Mouse (Mus musculus): ENCODE results near the gene Zfp423. TPM values are rescaled to one million over a fixed set of nuclear protein-coding genes. Genes with fewer than 3 reads are reported as not detected.

Gene Zfp423
- polyA plus RNA-seq, 1 experiment from 2014 or later = 22.0 TPM

DNA sequence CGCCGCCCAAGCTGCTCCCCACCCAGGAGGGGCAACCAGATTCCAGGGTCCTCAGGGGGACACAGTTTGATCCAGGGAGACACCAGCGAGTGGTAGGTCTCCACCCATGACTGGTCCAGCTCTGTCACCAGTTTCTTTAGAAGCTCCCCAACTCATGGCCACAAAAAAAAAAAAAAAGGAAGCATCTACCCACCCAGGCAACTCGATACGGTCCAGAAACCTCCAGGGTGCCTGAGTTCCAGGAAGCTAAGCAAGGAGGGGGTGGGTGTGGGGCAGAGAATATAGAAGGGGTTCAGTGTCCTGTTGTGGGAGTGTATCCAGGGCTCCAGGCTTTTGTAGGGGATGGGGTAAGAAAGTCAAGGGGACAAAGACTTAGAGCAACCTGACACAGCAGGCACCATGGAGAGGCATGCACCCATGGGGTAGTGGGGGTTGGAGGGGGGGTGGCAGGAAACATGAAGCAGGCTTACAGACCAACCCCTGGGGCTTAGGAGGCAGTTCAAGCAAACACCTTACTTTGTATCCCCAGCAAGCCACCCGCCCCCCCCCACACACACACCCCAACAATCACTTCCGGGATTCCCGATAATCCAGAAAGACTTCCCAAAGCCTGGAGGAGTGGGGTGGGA lies 20.0 kb downstream of the Zfp423 start:
- peaks cover 78% of the 10 kb centered on the region for H3K4me1 ChIP-seq
- no peaks in the 10 kb centered on the region for H3K9me3 ChIP-seq
- peak overlapping the region; percentile 89 for H3K27ac ChIP-seq (replicated peaks)
- H3K36me3 ChIP-seq (replicated peaks) = 0 out of 2 replicates have a peak, but pooled peaks cover 7% of the 10 kb centered on the region
- 11% methylated on average over 8 of the region's 8 CpGs for WGBS
- H3K4me3 ChIP-seq = peak overlapping the region; percentile 55
- no peak for DNase-seq (ENCODE audit: low spot score)
- no peaks in the 10 kb centered on the region for H3K27me3 ChIP-seq (replicated peaks; ENCODE audit: low read depth, poor library complexity, severe bottlenecking)

- Histone ChIP-seq H3K27me3 (replicated peaks; ENCODE audit: low read depth, poor library complexity, severe bottlenecking) (no peaks in the 10 kb centered on the region), H3K4me1 (peaks cover 78% of the 10 kb centered on the region), H3K4me3 (peak overlapping the region; percentile 55), H3K36me3 (replicated peaks) (0 out of 2 replicates have a peak, but pooled peaks cover 7% of the 10 kb centered on the region), H3K27ac (replicated peaks) (peak overlapping the region; percentile 89), H3K9me3 (no peaks in the 10 kb centered on the region)
- peak; percentile 89 for DNase-seq (ENCODE audit: low spot score)
- 1% methylated on average over 20 of the region's 20 CpGs for WGBS
Measured at GRCm38 (mm10) chr8:87938351-87939232, 20.8 kb downstream of the Zfp423 start.

DNA sequence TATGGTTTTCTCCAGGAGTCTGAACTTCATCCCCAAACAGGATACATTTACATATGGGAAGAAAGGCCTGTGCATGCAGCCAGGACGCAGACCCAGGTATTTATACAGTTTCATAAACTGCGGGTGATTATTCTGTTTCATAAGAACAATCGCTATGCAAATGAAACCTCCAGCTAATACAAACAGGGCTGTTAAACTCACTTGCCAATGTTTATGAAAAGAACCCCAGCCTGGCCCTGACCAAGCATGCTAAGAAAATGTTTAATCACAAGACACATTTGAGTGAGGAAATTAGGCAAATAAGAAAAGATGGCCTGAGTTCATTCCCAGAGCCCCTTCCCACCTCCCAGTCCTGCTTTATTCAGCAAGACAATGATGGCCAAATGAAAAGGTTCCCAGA lies 22.2 kb downstream of the Zfp423 start:
- 79% methylated on average over 3 of the region's 3 CpGs for WGBS
- H3K27ac ChIP-seq (replicated peaks) = no peak overlapping the region
- 0 out of 2 replicates have a peak, but pooled peaks cover 2% of the 10 kb centered on the region for H3K36me3 ChIP-seq (replicated peaks)
- H3K4me3 ChIP-seq = no peak overlapping the region
- H3K4me1 ChIP-seq = peaks cover 79% of the 10 kb centered on the region
- no peaks in the 10 kb centered on the region for H3K27me3 ChIP-seq (replicated peaks; ENCODE audit: low read depth, poor library complexity, severe bottlenecking)
- H3K9me3 ChIP-seq = no peaks in the 10 kb centered on the region
- DNase-seq (ENCODE audit: low spot score) = no peak

GRCm38 (mm10) chr8:87935088-87935680 lies 24.2 kb downstream of the Zfp423 start:
- Histone ChIP-seq H3K36me3 (replicated peaks) (no peaks in the 10 kb centered on the region), H3K27ac (replicated peaks) (no peak overlapping the region), H3K4me1 (peaks cover 85% of the 10 kb centered on the region), H3K4me3 (no peak overlapping the region), H3K27me3 (replicated peaks; ENCODE audit: low read depth, poor library complexity, severe bottlenecking) (no peaks in the 10 kb centered on the region), H3K9me3 (no peaks in the 10 kb centered on the region)
- DNase-seq (ENCODE audit: low spot score) = no peak
- 90% methylated on average over 6 of the region's 6 CpGs for WGBS

DNA sequence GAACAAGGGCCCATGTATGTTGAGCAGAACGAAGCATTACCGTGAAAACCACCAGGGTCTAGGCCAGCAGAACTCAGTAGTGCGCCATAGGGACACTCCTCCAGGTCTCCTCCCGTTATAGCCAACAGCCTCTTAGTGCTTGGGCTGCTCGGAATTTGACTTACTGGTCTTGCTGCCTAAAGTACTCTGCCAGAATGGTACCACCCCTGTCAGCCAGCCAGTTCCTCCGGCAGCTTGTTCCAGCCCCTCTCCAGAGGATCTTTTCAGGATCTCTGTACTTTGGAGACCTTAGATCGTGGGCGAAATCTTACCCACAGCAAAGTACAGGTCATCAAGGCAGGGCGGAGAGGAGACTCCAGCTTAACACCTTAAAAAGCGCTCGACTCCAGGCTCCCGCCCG lies 25.2 kb downstream of the Zfp423 start:
- no peaks in the 10 kb centered on the region for H3K9me3 ChIP-seq
- no peaks in the 10 kb centered on the region for H3K36me3 ChIP-seq (replicated peaks)
- H3K27me3 ChIP-seq (replicated peaks; ENCODE audit: low read depth, poor library complexity, severe bottlenecking) = no peaks in the 10 kb centered on the region
- H3K27ac ChIP-seq (replicated peaks) = peak overlapping the region; percentile 84
- WGBS = 64% methylated on average over 13 of the region's 13 CpGs
- peaks cover 83% of the 10 kb centered on the region for H3K4me1 ChIP-seq
- DNase-seq (ENCODE audit: low spot score) = no peak
- H3K4me3 ChIP-seq = no peak overlapping the region; the same call in 1 of the 2 replicates

- DNase-seq (ENCODE audit: low spot score) = no peak
- peak overlapping the region; percentile 25; the same call in 1 of the 2 replicates for H3K4me3 ChIP-seq
- no peaks in the 10 kb centered on the region for H3K27me3 ChIP-seq (replicated peaks; ENCODE audit: low read depth, poor library complexity, severe bottlenecking)
- 52% methylated on average over 8 of the region's 8 CpGs for WGBS
- peak overlapping the region; percentile 84 for H3K27ac ChIP-seq (replicated peaks)
- H3K4me1 ChIP-seq = peaks cover 83% of the 10 kb centered on the region
- H3K36me3 ChIP-seq (replicated peaks) = no peaks in the 10 kb centered on the region
- no peaks in the 10 kb centered on the region for H3K9me3 ChIP-seq
Measured at GRCm38 (mm10) chr8:87933752-87934151, 25.6 kb downstream of the Zfp423 start.

- H3K4me3 ChIP-seq = no peak overlapping the region
- DNase-seq (ENCODE audit: low spot score) = no peak
- H3K9me3 ChIP-seq = no peaks in the 10 kb centered on the region
- WGBS = 26% methylated on average over 2 of the region's 2 CpGs
- H3K36me3 ChIP-seq (replicated peaks) = peaks cover 6% of the 10 kb centered on the region; the same call in 1 of the 2 replicates
- H3K27me3 ChIP-seq (replicated peaks; ENCODE audit: low read depth, poor library complexity, severe bottlenecking) = no peaks in the 10 kb centered on the region
- peaks cover 83% of the 10 kb centered on the region for H3K4me1 ChIP-seq
- H3K27ac ChIP-seq (replicated peaks) = peak overlapping the region; percentile 44
Measured at GRCm38 (mm10) chr8:87928857-87929256, 30.5 kb downstream of the Zfp423 start.

- no peaks in the 10 kb centered on the region for H3K9me3 ChIP-seq
- DNase-seq (ENCODE audit: low spot score) = peak; percentile 35
- peaks cover 10% of the 10 kb centered on the region; the same call in 1 of the 2 replicates for H3K36me3 ChIP-seq (replicated peaks)
- no peak overlapping the region for H3K4me3 ChIP-seq
- 64% methylated on average over 10 of the region's 10 CpGs for WGBS
- peaks cover 81% of the 10 kb centered on the region for H3K4me1 ChIP-seq
- peak overlapping the region; percentile 57 for H3K27ac ChIP-seq (replicated peaks)
- H3K27me3 ChIP-seq (replicated peaks; ENCODE audit: low read depth, poor library complexity, severe bottlenecking) = no peaks in the 10 kb centered on the region
Measured at GRCm38 (mm10) chr8:87927034-87927830, 32.2 kb downstream of the Zfp423 start.

DNA sequence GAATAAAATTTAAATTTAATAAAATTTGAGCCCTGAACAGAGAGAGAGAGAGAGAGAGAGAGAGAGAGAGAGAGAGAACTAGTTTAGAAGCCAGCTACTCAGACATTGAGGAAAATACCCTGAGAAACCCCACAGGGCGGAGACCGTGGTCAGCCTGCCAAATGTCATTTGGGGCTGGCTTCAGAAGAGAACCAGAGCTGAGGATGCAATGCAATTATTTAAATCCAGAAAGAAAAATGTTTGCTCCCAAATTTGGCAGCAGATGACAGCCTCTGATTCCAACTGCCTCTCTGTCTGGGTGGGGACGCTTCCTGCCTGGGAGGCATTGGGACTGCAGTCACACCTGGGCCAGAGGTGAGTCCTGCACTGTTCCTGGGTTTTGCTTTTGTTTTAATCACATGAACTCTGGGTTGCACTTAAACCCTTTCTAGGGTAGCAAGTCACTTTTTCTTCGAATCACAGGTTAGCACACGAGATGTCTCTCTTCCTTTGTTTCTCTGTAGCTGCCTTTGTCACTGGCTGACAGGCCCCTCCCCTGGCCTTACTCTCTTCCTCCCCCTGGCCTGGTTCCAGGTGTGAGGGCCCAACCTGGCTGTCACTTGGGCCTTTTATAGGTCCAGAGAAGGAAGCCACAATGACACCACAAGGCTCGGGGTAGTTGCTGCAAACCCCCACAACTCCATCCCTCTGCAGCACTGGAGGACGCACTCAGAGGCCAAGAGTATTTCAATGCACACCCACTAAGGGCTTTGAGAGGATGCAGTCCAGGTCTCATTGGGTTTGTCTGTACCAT lies 33.1 kb downstream of the Zfp423 start:
- no peaks in the 10 kb centered on the region for H3K9me3 ChIP-seq
- peaks cover 83% of the 10 kb centered on the region for H3K4me1 ChIP-seq
- H3K27me3 ChIP-seq (replicated peaks; ENCODE audit: low read depth, poor library complexity, severe bottlenecking) = no peaks in the 10 kb centered on the region
- peak overlapping the region; percentile 57; the same call in 1 of the 2 replicates for H3K27ac ChIP-seq (replicated peaks)
- DNase-seq (ENCODE audit: low spot score) = no peak
- no peak overlapping the region for H3K4me3 ChIP-seq
- peaks cover 19% of the 10 kb centered on the region for H3K36me3 ChIP-seq (replicated peaks)
- WGBS = 71% methylated on average over 7 of the region's 7 CpGs

- peaks cover 71% of the 10 kb centered on the region for H3K4me1 ChIP-seq
- WGBS = 84% methylated on average over 6 of the region's 6 CpGs
- H3K27me3 ChIP-seq (replicated peaks; ENCODE audit: low read depth, poor library complexity, severe bottlenecking) = no peaks in the 10 kb centered on the region
- H3K4me3 ChIP-seq = no peak overlapping the region
- DNase-seq (ENCODE audit: low spot score) = no peak
- H3K9me3 ChIP-seq = no peaks in the 10 kb centered on the region
- H3K27ac ChIP-seq (replicated peaks) = no peak overlapping the region
- H3K36me3 ChIP-seq (replicated peaks) = peaks cover 23% of the 10 kb centered on the region
Measured at GRCm38 (mm10) chr8:87922936-87923335, 36.5 kb downstream of the Zfp423 start.

DNA sequence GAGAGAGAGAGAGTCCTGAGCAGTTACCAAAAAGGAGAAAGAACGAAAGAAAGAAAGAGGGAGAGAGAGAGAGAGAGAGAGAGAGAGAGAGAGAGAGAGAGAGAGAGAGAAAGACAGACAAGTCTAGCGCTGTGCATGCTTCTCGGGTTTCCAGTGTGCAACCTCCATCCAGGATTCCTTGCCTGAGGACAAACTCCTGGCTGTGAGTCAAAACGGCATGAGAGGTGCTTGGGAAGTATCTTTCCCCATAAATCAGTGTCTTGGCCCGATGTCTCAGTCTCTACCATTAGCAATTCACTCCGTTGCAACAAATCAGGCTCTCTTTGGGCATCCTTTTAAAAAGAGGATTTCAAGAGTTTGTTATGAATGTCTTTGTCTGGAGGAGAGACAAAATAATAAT lies 36.9 kb downstream of the Zfp423 start:
- H3K9me3 ChIP-seq = no peaks in the 10 kb centered on the region
- peaks cover 23% of the 10 kb centered on the region for H3K36me3 ChIP-seq (replicated peaks)
- H3K4me1 ChIP-seq = peaks cover 71% of the 10 kb centered on the region
- DNase-seq (ENCODE audit: low spot score) = no peak
- H3K27me3 ChIP-seq (replicated peaks; ENCODE audit: low read depth, poor library complexity, severe bottlenecking) = no peaks in the 10 kb centered on the region
- 52% methylated on average over 6 of the region's 6 CpGs for WGBS
- H3K27ac ChIP-seq (replicated peaks) = no peak overlapping the region
- no peak overlapping the region for H3K4me3 ChIP-seq
